Mouse (Mus musculus) adrenal gland, adult 8-10 months (tissue): ENCODE results near the gene Phf12. TPM values are rescaled to one million over a fixed set of nuclear protein-coding genes. Genes with fewer than 3 reads are reported as not detected.

Experiments used
- DNase-seq: peaks from one replicate; pipeline ENCODE4 v3.0.0; 2022
- total RNA-seq, 4 experiments: library from RNA; stranded (reverse); gene quantifications; 2 replicates each; pipeline ENCODE4 v1.2.4; 2022

Phf12 gene
- total RNA-seq, result 10 to 100 TPM; 50.6 to 78.2 (median 63.1) TPM

DNA sequence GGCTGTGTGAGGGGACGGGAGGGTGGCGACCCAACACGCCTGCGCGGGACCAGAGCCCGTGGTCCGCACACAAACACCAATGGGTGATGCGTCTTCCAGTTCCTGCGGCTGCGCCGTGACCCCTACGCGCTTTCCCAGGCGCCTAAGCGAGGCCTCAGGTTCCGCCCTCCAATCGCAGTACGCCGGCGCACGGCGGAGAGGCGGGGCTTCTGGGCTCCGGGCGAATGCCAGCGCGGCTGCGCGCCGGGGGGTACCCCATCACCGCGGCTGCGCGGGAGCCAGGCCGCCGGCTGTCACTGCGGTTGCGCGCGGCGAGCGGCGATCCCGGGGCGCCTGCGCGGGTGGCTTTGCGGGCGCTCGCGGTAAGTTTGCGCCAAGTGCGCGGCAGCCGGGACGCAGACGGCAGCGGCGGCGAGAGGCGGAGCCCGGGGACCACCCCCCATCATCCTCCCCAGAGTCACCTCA lies at the start of gene Phf12:
TSS of gene Phf12 (plus strand) at position 314 of the 465 bp plus-strand sequence.
- peak; percentile 100 for DNase-seq

DNA sequence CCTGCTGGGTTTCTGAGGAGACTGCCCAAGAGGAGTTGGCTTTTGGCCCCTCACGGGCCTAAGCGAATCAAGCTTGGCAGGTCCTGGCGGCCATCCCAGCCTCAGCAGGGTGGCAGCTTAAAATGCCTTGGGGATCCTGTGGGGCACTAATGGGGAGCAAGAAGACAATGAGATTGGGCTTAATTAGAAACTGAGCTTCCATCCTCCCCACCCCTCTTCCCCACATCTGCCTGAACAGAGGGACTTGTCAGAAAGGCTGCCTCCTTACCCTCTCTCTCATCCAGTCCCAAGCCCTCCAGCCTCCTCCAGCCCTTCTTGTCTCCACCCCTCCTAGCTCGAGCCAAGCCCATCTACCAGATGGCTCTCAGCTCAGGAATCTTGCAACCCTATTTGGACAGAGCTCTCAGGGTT lies 48.4 kb upstream of the Phf12 start:
- no peak for DNase-seq

DNA sequence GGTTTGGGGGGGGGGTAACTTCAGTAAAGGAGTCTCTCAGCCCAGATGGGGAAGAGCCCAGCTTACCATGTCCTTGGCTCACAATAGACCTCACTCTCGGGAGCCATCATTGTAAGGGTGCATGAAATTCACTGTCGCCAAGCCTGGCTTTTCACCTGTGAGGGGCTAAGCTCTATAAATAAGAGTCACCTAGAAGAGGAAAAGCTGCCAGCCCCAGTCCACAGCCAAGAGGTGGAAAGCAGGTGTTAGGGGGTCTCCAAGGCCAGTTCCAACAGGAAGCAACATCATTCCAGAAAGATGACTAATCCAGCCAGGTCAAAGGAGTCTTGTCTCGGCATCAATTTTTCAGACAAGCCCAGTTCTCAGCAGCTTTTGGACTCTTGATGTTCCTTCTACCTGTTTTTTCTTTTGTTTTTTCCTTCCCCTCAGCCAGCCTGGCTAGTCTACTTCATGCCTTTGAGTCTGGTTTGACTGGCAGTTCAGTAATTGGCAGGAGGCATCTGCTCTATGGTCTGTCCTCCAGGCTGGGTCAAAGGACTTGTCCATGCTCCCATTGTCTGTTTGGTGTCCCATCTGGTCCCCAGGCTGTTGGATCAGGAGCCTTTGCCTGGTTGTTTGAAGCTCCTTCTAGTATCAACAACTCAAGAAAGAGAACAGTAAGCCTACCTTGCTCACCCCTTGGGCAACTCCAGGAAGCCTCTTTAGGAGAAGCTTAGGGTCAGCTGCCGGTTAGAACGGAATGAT lies 47.8 kb upstream of the Phf12 start:
- DNase-seq, result no peak

DNA sequence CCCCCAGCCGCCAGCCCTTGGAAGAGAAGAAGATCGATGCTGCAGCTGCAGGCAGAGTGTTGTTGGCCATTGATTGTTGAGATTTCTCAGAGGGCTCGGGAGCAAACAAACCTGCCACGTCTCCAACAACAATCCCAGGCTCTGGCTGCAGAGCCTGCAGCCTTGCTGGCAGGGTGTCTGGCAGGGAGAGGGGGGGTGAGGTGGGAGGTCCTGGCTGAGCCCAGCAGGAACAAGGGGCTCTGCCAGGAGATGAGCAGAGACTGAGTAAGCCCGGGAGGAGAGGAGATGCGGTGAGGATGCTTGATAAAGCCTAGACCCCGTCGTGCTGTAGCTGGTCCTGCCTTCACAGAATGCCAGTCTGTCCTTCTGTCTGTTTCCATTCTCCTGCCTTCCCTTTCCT lies 45.7 kb upstream of the Phf12 start:
- no peak for DNase-seq

DNA sequence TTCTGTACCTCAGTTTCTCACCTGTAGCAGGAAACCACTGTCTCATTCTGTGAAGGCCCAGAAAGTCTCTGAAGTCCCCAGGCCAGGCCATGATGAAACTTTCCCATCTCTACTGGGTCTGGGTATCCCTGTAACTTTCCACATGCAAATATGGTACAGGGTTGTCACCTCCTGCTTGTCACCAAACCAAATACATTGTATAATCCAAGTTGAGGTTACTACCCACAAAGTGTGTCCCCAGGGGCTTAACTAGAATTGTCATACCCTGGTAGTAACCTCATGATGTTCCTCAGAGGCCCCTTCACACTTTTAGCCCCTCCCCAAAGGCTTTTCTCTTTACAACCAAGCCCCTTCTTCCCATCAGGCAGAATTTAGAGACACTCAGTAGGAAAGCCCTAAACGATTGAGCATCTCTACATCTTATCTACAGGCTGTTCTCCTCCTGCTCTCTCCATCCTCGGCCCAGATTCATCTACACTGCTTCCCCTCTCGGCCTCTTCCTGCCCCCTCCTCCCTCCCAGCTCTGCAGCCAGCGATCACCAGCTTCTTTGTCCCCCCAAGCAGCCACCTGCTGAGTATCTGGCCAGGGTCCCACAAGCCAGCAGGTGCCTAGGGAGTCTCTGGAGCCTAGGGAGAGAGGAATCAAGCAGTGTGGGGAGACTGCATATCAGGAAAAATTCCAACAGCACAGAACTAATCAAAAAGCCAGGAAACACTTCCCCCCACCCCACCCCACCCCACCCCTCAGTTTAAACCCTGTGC lies 44.7 kb upstream of the Phf12 start:
- DNase-seq, result no peak

DNA sequence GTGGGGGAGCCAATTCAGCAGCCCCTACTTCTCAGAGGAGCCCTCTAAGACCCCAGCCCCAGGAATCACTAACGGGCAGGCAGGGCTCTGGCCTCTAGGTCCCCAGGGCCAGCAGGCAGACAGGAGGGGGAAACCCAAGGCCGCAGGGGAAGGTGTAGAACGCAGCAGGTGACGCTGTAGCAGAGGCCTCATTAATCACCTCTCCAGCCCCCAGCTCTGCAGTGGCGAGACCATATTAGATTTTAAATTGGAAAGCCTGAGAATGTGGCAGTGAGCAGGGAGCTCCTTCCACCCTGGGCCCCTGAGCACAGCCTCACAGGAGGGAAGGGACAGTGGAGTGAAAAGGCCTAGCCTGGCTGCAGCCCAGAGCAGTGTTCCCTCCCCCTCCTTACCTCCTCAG lies 40.3 kb upstream of the Phf12 start:
- no peak for DNase-seq

DNA sequence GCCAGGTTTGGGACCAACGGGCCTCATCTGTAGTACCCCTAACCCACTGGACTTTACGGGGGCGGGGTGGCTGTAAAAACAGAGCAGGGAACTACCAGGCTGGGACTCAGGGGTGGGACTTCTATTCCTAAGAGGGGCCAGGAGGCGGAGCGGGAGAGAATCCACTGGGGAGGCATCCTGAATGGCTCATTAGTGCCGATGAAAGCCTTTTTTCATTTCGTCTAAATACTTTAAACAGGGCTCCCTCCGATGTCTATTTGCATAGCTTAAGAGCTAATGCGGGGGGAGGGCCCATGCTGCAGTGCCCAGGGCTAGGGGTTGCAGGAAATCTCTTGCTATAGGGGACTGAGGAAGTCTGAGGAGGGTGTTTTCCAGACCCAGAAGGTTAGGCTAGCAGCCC lies 34.7 kb upstream of the Phf12 start:
- DNase-seq, result no peak

DNA sequence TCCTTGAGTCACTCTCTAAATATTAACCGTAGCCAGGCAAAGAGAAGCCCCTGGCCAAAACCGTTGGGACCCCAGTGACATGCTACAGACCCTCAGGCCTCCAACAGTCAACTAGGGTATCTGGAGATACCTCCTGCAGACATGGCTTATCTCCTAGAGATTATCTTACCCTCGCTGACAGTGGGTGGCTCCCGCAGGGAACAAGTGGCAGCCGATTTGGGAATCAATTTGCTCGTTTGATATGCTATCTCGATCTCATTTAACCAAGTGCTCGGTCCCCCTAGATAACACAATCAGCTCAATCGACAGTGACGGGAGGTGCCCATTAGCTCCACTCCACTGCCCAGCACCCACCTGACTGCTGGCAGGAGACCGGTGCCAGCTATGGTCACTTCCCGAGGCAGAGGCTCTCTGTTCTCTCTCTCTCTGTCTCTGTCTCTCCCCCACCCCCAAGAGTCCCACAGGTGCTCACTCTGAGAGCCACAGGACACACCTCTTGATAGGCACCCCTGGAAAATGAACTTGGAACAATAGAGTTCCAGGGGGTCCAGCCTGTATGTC lies 32.3 kb upstream of the Phf12 start:
- DNase-seq, result no peak

DNA sequence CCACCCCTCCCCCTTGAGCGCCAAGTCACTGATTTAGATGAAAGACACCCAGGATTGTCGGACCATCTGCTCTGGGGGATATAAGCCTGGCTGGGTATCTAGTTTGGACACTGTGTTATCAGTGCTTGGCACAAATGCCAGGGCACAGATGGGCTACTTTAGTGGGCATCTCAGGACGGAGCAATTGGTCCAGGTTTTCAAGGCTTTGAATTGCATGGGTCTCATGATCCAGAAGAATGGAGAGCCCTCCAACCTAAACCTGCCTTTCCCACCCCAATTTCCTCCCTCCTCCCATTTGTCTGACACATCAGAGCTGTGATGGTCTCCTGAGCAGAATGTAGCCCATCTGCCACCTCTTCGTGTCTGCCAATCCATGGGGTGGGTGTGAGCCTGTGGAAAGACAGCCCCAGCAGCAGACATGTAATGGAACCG lies 31.7 kb upstream of the Phf12 start:
- no peak for DNase-seq

DNA sequence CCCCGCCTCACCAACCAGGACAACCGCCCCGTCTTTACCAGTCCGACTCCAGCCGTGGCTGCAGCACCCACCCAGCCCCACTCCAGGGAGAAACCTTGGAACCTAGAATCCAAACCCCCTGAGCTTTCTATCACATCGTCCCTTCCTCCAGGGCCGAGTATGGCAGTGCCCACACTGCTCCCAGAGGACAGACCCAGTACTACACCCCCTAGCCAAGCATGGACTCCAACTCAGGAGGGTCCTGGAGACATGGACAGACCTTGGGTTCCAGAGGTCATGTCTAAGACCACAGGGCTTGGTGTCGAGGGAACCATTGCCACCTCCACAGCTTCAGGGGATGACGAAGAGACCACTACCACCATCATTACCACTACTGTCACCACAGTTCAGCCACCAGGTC lies 28.9 kb upstream of the Phf12 start:
- DNase-seq, result no peak

DNA sequence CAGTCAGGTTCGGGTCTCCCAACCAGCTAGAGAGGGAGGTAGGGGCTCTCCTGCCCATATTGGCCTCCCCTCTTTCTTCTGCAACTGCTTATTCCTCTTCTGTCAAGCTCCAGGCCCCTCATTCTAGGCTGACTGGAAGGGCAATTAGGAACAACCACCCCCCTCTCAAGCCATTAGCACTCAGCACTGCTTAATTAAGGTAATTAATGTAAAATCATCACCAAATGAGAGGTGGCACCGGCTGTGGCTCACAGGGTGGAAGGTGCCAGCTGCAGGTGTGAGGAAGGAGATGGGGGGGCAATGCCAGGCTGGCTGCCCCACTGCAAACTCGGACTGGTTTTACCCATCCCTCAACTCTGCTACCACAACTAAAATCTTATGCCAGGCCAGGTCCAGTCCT lies 26.1 kb upstream of the Phf12 start:
- DNase-seq, result no peak

DNA sequence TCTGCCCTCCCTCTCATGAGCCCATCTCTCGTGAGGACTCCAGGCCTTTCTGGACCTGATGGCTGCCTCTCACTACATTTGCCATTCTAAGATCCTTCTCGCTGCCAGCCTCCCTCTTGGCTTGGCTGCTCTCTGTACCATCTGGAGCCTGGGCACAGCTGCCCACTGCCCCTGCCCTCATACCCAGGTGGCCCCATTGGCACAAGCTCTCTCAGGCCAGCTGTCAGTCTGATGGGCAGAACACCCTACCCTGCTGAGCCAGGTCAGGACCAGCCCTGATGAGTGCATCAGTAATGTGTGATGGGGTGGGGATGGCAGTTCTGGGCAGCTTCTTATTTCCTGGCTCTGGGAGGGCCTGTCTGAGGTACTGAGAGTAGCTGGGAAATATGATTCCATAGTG lies 24.3 kb upstream of the Phf12 start:
- no peak for DNase-seq

DNA sequence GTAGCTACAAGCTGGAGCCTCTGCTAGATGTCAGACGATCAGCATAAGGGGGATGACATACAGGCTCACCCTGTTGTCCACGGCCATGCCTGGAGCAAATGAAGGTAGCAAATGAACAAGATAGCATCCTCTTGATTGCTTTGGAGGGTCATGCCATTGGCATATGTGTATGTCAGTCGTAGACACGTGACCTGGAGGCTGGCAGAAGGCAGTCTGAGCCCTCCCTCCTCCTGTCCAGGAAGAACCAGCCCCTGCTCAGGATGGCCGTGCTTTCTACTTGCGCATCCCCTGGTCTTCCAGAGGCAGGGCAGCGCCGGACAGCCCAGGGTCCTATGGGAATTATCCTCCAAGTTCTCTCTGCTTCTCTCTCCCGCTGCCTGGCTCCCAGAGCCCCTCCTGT lies 23.6 kb upstream of the Phf12 start:
- no peak for DNase-seq

DNA sequence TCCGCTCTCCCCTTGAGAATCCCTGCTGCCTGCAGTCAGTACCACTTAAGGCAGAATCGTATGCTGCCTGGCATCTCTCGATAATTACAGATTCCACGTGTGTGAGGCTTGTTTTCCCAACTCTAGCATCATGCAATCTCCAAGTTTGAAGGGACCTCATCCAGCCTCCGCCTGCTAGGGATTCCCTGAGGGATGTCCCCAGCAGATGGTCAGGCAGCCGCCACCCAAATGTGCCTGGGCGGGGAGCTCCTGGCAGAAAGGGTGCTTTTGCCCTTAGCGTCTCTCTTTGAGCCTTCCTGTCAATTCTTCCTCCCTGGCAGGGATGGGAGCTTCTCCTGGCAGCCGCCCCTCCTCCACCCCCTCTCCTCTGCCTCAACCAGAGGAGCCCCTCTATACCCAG lies 22.4 kb upstream of the Phf12 start:
- DNase-seq, result no peak

DNA sequence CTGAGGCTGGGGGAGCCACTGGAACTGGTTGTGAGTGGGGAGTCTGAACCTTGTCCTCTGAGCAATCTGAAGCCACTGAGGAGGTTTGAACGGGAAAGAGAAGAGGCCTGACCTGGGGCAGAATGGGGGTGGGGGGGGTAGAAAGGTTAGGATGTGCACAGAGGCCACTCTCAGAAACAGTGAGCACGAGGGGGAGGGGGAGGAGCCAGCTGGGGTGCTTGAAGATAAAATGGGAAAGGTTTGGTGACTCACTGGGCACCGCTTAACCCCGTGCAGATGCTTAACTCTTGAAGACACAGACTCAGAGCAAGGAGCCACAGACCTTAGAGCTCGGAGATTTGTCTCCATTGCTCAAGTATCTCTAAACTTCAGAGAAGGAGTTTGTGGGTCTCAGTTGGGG lies 21.7 kb upstream of the Phf12 start:
- no peak for DNase-seq

DNA sequence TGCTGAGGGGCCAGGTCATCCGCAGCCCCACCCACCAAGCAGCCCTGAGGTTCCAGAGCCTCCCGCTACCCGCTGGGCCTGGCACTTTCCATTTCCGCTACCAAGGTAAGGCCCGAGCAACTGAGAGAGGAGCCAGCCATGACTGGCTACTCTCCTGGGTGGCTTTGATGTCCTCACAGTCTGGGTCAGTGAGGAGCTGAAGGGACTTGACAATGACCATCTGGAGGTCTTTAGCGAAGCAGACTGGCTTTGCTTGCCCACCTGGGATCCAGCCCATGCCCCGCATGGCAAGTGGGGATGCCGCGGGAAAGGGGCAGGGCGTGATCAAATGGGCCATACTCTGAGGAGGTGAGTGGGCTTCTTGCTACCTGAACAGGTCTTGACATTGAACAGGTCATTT lies 19.6 kb upstream of the Phf12 start:
- no peak for DNase-seq

DNA sequence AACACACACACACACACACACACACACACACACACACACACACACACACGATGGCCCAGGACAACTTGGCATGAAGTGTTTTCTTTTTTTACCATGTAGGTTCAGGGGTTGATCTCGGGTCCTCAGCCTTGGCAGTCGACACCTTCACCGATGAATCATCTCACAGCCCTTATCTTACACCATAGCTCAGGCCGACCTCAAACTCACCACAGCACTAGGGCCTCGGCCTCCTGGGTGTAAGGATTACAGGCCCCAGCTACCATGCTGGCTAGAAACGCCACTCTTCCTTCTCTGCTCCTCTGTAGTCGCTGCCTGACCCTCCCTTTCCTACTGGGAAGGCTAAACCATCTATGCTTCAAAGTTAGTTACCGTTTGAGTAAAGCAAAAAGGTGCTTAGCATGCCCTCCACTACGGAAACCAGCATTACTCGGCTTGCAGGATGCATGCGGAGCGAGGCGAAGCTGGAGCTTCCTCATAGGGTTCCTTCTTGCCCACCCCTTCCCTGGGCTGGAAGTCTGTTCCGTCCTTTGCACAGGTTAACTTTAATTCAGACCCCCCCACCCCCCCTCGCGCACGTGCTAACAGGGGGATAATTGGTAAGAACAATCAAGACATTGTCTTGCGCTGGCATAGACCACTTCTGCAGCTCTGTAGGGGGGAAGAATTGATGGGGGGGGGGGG lies 18.0 kb upstream of the Phf12 start:
- DNase-seq, result no peak

DNA sequence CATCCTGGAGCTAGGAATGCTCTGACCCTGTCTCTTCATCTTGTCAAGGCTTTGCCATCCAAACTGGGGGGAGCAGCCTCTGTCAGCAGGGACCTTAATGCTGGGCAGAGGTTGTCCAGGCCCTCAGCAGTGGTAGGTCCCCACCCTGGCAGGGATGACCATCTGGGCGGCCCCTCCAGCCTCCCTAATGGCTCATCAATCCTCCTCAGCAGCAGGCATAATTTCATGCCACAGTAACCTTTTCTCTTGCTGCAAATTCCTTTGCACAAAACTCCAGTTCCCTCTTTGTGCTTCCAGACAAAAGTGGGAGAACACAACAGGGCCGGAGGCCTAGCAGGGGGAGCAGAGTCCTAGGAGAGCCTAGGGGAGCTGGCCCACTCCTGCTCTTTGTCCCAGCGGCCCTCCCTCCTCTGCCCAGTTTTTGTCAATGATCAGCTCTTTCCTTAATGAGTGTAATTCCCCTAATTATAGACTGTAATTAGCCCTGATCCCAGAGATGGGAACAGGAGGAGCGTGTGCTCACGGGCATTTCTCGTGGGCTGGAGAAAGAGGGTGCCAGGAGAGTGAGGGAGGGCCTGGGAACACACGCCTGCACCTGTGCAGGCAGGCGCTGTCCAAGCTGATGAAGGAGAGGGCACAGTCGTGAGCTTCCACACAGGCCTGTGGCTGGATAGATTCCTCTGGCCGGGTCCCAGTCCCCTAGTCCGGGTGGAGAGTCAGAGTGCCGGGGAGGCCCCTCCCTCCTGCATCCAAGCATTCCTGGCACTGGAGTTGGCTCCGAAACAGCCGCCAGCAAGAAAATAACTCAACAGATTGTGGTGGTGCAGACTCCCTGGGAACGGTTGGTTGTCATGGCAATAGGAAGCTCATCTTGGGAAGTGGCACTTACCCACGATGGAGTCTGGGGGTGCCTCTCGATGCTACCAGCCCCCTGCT lies 17.2 kb upstream of the Phf12 start:
- DNase-seq, result no peak

DNA sequence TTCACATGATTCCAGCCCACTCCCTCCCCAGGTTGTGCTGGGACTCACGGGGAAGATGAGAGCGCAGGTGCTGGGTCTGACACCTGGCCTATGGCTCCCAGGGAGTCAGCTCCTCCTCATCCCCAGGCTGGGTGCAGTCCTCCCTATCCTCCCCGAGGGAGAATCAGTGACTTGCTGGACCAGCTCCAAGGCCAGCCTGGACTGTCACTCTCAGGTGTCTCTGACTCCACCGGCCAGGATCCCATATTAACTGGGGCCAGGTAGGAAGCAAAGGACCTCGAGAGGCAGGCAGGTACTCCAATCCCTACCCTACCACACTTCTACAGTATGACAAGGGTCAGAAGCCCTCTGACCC lies 16.5 kb upstream of the Phf12 start:
- no peak for DNase-seq

DNA sequence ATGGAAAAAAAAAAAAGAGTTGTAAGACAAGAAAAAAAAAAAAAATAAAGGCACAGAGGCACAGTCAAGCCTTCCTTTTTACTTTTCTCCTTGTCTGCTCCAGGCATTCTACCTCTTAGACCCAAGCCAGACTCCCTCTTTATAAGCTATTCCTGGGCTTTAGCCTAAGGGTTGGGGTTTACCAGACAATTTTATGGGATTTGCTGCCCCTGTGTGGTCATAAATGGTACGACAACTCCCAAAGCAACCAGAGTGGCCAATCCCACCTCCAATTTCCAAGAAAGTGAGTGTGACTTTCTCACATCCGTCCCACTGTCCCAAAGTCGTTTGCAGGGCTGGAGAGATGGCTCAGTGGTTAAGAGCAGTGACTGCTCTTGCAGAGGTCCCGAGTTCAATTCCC lies 15.4 kb upstream of the Phf12 start:
- no peak for DNase-seq

DNA sequence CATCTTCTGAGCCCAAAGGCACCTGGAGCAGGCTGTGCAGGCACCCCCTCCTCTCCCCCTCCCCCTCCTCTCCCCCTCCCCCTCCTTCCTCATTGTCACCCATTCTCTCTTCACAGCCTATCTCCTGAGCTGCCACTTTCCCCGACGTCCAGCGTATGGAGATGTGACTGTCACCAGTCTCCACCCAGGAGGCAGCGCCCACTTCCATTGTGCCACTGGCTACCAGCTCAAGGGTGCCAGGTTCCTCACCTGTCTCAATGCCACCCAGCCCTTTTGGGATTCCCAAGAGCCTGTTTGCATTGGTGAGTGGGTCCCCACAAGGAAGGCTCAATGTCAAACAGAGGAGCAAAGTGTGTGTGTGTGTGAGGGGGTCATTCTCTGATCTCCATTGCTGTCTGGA lies 13.8 kb upstream of the Phf12 start:
- DNase-seq, result no peak

DNA sequence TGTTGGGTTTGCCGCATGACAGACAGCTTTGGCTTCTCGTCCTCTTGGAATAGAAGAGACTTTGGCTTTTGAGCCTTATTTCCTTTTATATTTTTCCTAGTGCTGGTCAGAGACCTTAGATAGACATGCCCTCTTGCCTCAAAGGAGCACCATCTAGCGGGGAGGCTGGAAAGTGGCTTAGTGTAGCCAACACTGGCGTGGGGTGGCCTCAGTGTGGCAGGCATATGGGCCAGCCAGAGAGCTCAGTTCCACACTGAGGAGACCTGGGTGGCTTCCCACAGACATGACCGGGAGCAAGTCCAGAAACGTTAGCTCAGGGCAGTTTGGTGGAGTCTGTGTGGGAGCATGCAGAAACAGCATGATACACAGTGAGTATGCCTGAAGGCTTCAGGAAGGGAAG lies 11.8 kb upstream of the Phf12 start:
- no peak for DNase-seq
